Mouse (Mus musculus): ENCODE results near the gene Fbxo21. TPM values are rescaled to one million over a fixed set of nuclear protein-coding genes. Genes with fewer than 3 reads are reported as not detected.

Gene Fbxo21
- total RNA-seq, 2 experiments from 2014 or later: 110 to 111 TPM

DNA sequence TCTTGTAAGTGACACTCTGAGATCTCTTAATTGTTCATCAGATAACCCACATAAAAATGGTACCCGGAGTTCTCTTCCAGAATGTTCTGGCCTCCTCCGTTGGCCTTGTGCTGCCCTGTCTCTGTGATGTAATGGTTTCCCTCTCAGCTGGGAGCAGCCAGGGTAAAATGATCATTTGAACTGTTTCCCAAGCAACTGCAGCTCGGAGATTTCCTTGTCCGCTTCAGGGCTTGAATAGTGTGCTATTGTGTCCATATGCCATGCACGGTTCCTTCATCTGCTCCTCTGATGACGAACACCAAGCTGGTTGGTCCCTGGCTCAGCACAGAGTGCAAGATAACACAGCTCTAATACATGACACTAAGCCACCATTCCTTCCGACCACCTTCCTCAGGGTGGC lies 35.3 kb downstream of the Fbxo21 start:
- DNase-seq (ENCODE audit: low spot score in 2 of 2): no peak
- intact Hi-C loops (cut with DNase I): no loop called here

GRCm38 (mm10) chr5:118015028-118015427 lies 38.5 kb downstream of the Fbxo21 start:
- intact Hi-C loops (cut with DNase I): no loop called here
- peak in 1 of 2 experiments; percentile 45 for DNase-seq (ENCODE audit: low spot score in 2 of 2)

DNA sequence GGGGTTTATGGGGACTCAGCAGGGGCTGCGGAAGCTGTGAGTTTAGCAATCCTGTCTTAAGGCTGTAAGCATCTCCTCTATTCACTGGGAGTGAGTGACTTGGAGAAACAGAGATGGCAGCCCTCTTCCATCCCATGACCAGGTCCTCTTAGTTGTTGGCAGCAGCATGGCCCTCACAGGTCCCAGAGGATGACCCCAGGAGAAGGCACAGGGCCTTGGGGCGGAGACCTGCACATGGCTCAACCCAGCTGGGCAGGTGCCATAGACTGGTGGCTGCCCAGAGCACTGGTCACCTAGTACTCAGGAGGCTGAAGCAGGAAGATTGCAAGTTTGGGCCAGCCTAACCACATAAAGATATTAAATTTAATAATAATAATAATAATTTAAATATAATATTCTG lies 39.1 kb downstream of the Fbxo21 start:
- intact Hi-C loops (cut with DNase I): no loop called here
- DNase-seq (ENCODE audit: low spot score in 2 of 2): no peak

DNA sequence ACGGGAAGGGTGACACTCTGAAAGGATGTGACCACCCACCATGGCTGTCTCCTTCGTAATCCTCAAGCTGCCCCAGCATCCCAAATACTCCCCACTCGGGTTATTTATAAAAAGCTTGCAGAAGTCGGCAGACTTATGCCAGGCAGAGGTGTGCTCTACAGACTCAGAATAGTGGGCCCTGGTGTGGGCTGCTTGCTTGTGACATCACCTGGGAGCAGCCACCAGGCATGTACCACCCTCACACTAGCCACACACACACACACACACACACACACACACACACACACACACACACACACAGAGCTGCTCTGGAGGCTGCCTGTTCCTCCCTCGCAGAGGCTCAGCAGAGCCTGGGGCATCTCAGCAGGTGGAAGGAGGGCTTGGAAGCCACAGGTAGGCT lies 41.0 kb downstream of the Fbxo21 start:
- intact Hi-C loops (cut with DNase I): no loop called here
- peak in 1 of 2 experiments; percentile 45 for DNase-seq (ENCODE audit: low spot score in 2 of 2)

DNA sequence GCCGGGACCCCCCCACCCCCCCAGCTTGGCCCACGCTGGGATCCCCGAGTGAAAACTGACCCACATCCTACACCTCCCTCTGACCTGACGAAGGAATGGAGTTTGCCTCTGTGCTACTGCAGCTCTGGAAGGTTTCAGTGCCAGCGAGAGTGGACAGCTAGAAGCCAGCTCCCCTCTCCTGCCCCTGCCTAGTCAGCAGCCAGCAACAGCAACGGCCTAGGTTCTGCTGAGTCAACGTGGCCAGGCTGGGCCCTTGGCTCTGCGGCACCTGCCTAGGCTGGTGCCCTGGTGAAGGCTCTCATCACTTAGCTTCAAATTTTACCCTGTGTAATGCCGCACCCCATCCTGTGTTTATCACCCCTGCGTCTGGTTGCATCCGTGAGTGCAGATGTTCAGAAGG lies 43.4 kb downstream of the Fbxo21 start:
- intact Hi-C loops (cut with DNase I): no loop called here
- DNase-seq (ENCODE audit: low spot score in 2 of 2): no peak

DNA sequence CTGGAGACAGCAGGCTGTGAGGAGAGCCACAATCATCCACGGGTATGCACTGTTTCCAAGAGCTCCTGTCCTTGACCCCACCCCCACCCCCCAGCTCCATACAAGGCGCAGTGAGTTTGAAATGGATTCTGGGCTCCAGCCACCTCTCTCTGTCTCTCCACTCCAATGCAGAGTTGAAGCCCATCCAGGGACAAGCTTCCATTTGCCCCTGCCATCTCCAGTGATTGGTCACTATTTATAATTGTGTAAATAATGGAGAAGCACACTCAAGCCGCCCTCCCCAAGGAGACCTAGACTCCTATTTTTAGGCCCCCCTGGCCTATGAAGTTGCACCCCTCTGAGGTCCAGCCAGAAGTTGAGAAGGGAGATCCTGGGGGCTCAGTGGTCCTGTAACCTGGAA lies 46.5 kb downstream of the Fbxo21 start:
- intact Hi-C loops (cut with DNase I): no loop called here
- no peak for DNase-seq (ENCODE audit: low spot score in 2 of 2)

DNA sequence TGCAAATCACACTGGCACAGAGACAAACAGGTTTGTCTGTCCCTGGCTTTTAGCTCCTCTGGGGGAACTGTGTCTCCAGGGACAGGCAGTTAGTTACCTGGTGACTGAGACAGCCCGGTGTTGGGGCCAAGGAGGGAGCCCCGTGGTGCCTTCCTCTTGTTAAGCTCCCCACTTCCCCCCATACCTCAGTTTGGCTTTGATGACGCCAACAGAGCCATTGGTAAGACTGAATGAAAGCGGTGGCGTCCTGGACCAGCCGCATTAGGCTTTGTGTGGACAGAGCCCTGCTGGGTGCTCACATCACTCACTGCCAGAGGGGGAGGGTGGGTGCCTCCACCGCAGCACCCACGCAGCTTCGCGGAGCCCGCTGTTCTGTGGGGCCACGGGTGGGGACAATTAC lies 49.4 kb downstream of the Fbxo21 start:
- no peak for DNase-seq (ENCODE audit: low spot score in 2 of 2)
- intact Hi-C loops (cut with DNase I): loop anchor here (5.0 kb wide), 1 partner anchor 41 kb away; no protein-coding TSS in a partner anchor

- DNase-seq (ENCODE audit: low spot score in 2 of 2): no peak
- intact Hi-C loops (cut with DNase I): loop anchor here (5.0 kb wide), 1 partner anchor 41 kb away; no protein-coding TSS in a partner anchor
Measured at GRCm38 (mm10) chr5:118026343-118026742, 49.8 kb downstream of the Fbxo21 start.

GRCm38 (mm10) chr5:118027101-118027697 lies 50.7 kb downstream of the Fbxo21 start:
- no peak for DNase-seq (ENCODE audit: low spot score in 2 of 2)
- intact Hi-C loops (cut with DNase I): loop anchor here (5.0 kb wide), 1 partner anchor 40 kb away; no protein-coding TSS in a partner anchor

DNA sequence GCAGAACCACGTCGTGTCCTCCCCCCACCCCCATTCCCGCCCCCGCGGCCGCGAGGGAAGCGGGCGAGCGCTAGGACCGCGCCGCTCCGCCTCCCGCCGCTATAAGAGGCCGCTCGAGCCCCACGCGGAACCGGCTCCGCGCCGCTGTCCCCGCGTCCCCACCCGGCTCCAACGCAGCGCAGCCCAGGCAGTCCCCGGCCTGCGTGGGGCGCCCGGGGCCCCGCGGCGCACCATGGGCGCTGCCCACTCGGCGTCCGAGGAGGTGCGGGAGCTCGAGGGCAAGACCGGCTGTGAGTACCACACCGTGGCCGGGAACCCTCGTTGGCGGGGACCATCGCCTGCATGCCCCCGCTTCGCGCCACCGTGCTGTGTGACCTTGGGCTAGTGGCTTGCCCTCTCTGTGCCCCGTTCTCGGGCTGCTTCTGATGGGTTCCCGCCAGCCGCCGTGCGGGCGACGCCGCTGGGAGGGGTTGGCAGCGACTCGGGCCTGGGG lies 51.2 kb downstream of the Fbxo21 start, which contains the start of gene Tesc:
Tesc (plus strand) TSS at position 46 of the 493 bp plus-strand sequence.
- peak in 1 of 2 experiments; percentile 61 for DNase-seq (ENCODE audit: low spot score in 2 of 2)
- intact Hi-C loops (cut with DNase I): loop anchor here (5.0 kb wide), 1 partner anchor 40 kb away; no protein-coding TSS in a partner anchor

- intact Hi-C loops (cut with DNase I): loop anchor here (1.0 to 5.0 kb wide), 2 partner anchors 9 to 39 kb away; no protein-coding TSS in a partner anchor
- no peak for DNase-seq (ENCODE audit: low spot score in 2 of 2)
Measured at GRCm38 (mm10) chr5:118028191-118029034, 51.9 kb downstream of the Fbxo21 start.

DNA sequence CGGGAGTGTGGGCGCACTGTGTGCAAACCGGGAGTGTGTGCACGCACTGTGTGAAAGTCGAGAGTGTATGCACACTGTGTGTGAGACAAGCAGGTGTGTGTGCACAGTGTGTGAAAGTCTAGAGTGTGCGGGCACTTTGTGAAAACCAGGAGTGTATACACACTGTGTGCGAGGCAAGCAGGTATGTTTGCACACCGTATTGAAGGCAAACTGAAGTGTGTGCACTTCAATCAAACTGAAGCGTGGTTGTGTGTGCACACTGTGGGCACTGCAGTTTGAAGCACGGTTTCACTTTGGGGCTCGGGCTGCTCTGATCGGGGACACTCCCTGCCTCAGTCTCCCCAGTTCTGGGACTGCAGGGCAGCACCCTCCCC lies 52.5 kb downstream of the Fbxo21 start:
- DNase-seq (ENCODE audit: low spot score in 2 of 2): peak in 1 of 2 experiments; percentile 31
- intact Hi-C loops (cut with DNase I): loop anchor here (1.0 to 5.0 kb wide), 2 partner anchors 8 to 38 kb away; no protein-coding TSS in a partner anchor

DNA sequence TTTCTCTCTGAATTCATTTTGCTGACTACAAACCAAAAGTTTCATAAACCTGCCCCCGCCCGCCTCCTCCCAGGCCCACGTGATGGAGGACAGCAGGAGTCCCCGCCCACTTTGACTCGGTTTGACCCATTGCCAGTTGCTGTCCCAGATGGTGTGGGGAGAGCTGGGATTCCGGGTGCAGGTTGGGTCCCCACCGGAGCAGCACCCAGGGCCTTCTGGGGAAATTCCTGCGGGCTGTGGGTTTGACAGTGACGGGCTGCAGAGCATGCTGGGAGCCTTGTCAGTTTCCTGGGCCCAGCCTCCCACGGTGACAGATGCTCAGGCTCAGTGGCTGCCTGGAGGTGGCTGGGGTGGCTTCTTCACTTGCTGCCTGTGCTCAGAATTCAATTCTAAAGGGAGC lies 52.9 kb downstream of the Fbxo21 start:
- DNase-seq (ENCODE audit: low spot score in 2 of 2): peak; percentile 83 to 84
- intact Hi-C loops (cut with DNase I): loop anchor here (1.0 to 5.0 kb wide), 2 partner anchors 8 to 38 kb away; no protein-coding TSS in a partner anchor

DNA sequence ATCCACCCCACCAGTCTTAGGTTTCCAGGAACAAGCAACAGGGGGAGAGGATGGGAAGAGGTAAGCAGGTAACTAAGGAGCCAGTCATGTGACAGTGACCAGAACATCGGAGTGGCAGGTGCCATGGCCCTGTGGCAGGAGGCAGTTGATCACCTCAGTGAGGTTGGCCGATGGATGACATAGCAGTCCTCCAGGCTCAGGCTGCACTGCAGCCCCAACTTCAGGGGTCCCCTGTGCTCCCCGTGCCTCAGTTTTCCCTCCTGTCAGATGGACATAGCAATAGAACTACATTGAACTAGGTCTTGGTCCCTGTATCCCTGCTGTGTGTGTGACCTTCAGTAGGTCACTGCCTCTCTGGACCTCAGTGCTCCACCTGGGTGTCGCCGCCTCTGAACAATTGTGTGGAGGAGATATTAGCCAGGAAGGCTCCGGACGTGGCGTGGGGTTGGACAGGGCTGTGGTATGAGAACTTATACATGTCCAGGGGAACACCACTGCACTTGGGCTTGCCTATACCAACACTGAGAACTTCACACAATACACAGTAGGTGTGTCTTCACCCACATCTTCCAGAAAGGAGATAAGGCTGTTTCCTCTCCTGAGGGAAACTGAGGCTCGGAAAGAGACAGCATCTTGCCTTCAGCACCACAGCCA lies 53.6 kb downstream of the Fbxo21 start:
- intact Hi-C loops (cut with DNase I): no loop called here
- no peak for DNase-seq (ENCODE audit: low spot score in 2 of 2)

DNA sequence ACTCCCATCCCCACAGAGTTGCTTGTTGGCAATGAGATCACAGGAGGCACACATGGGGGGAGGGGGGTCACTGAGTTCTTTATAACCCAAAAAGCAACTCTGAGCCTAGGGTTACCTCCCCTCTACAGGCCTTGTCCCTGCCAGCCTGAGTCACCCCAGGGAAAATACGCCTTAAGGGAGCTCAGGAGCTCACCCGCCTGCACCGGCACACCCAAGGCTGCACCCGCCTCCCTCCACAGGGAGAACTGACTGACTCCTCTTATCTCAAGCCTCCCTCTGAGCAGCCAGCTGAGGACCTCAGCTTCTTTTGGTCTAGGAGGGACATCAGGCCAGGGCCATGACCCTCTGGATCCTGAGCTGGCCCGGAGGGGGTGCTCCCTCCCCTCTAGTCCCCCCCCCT lies 54.5 kb downstream of the Fbxo21 start:
- intact Hi-C loops (cut with DNase I): no loop called here
- no peak for DNase-seq (ENCODE audit: low spot score in 2 of 2)

GRCm38 (mm10) chr5:118031508-118031907 lies 55.0 kb downstream of the Fbxo21 start:
- DNase-seq (ENCODE audit: low spot score in 2 of 2): no peak
- intact Hi-C loops (cut with DNase I): no loop called here

- intact Hi-C loops (cut with DNase I): no loop called here
- DNase-seq (ENCODE audit: low spot score in 2 of 2): no peak
Measured at GRCm38 (mm10) chr5:118033328-118033727, 56.8 kb downstream of the Fbxo21 start.

GRCm38 (mm10) chr5:118033740-118034139 lies 57.2 kb downstream of the Fbxo21 start:
- intact Hi-C loops (cut with DNase I): no loop called here
- DNase-seq (ENCODE audit: low spot score in 2 of 2): no peak

DNA sequence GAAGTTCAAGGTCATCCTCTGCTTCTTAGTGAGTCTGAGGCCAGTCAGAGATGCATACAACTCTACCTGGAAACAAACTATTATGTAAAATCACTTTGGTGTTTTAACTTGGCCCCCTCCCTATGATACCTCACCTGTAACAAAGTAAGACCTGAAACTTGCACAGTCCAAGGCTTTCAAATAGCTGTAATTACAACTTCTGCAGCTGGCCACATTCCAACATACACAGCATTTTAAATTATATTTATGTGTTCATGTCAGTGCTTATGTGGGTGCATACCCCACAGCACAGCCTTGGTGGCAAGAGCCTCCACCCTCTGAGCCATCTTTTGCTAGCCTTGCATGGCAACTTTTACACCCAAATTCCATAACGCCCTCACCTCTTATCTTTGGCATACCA lies 58.1 kb downstream of the Fbxo21 start:
- intact Hi-C loops (cut with DNase I): no loop called here

GRCm38 (mm10) chr5:118035786-118036185 lies 59.3 kb downstream of the Fbxo21 start:
- DNase-seq (ENCODE audit: low spot score in 2 of 2): no peak
- intact Hi-C loops (cut with DNase I): no loop called here

More for the DNA sequence above, 58.1 kb downstream of the Fbxo21 start:
- no peak for DNase-seq (ENCODE audit: low spot score in 2 of 2)
